Comparison of ENCODE assay signal across 8 mouse cellular contexts in the genomic region with DNA sequence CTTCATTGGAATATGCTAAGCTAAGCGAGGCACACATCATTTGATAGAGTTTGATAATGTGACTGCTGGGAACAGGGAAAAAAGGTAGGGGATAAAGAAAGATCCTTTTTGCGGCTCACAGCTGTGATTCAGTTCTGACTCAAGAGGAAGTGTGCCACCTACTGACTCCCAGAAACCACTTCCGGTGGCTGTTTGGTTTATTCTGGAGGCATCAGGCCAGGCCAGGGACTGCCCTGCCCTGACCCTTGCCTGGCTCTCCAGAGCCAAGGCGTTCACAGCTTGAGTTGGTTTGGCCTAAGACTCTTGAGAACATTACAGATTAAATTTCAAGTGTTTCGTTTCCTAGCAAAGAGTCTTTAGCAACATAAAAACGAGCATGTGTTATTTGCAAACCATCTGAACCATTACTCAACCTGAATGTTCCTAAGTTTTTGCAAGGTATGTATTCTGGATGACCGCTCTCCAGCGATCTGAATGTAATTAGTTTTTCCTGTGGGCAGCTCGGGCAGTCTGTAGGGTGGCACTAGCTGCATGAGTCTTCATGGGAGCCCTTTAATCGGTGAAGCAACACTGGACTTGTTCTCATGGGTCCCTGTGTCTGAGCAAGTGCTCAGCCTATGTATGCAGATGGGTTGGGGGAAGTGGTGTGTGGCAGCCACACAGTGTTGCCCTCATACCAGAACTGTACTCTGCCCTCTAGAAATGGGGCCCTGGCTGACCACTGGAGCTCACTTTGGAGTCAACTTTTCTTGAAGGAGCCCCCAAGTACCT. TPM values are rescaled to one million over a fixed set of nuclear protein-coding genes. Genes with fewer than 3 reads are reported as not detected.
A peak's percentile ranks its signal among the peaks of the same experiment; 100 is the strongest.
DNase-seq lines count a peak whose midpoint lies in the region; ATAC-seq and TF ChIP-seq lines count a peak whose summit lies in the region.

No protein-coding gene starts in this region.

- no peaks in the 10 kb centered on the region for H3K27me3 ChIP-seq in liver, embryonic 16.5 days (ENCODE audit: control insufficient read depth, insufficient read depth, low read depth, low read length)
- H3K27me3 ChIP-seq in splenic B cell, adult 2 months (ENCODE audit: control insufficient read depth, insufficient read depth, low read length, poor library complexity, severe bottlenecking), result no peaks in the 10 kb centered on the region
- H3K27me3 ChIP-seq in forebrain, embryonic 11.5 days (ENCODE audit: control insufficient read depth, insufficient read depth, low read length), result no peaks in the 10 kb centered on the region

- TF ChIP-seq POLR2A in brain, embryonic 14.5 days (IDR thresholded peaks at IDR 0.05; ENCODE audit: borderline replicate concordance, extremely low read depth, insufficient read depth, insufficient read length, poor library complexity, severe bottlenecking), result no peak

- no peak overlapping the region for H3K4me2 ChIP-seq in liver, embryonic 16.5 days (ENCODE audit: low read depth, low read length)
- H3K4me2 ChIP-seq in forebrain, embryonic 11.5 days (ENCODE audit: low read depth, low read length, severe bottlenecking), result no peak overlapping the region

- no peak overlapping the region for H3K9ac ChIP-seq in liver, embryonic 16.5 days (ENCODE audit: low read depth, low read length)
- H3K9ac ChIP-seq in forebrain, embryonic 11.5 days (ENCODE audit: low read length), result no peak overlapping the region

- no peaks in the 10 kb centered on the region for H3K36me3 ChIP-seq in liver, embryonic 16.5 days (ENCODE audit: control insufficient read depth, insufficient read depth)
- H3K36me3 ChIP-seq in splenic B cell, adult 2 months (ENCODE audit: control insufficient read depth, insufficient read depth, low read length, poor library complexity, severe bottlenecking), result no peaks in the 10 kb centered on the region
- no peaks in the 10 kb centered on the region for H3K36me3 ChIP-seq in forebrain, embryonic 11.5 days (ENCODE audit: control insufficient read depth, insufficient read depth, low read length)

- H3K4me1 ChIP-seq in liver, embryonic 16.5 days (ENCODE audit: control insufficient read depth, low read depth, low read length), result peaks cover 4% of the 10 kb centered on the region
- no peaks in the 10 kb centered on the region for H3K4me1 ChIP-seq in forebrain, embryonic 11.5 days (replicated peaks; ENCODE audit: control insufficient read depth, insufficient read depth, low read length)

- peak; percentile 64 for ATAC-seq in liver, embryonic 16.5 days (ENCODE audit: low read depth)
- no peak for ATAC-seq in forebrain, embryonic 11.5 days (replicated peaks; ENCODE audit: low FRiP score)

- DNase-seq in embryo, embryonic 10 days (ENCODE audit: low spot score), result peak; percentile 25
- no peak for DNase-seq in embryo, embryonic 9.5 days (ENCODE audit: extremely low spot score)
- DNase-seq in 3T3-L1 (ENCODE audit: low read depth, low spot score), result peak; percentile 93
- peak; percentile 7 for DNase-seq in brain, embryonic 14.5 days (ENCODE audit: low read depth)
- peak; percentile 53 for DNase-seq in heart, postnatal 4 days
- DNase-seq in splenic B cell, adult 2 months (ENCODE audit: low read depth, low spot score), result peak; percentile 60
- no peak for DNase-seq in forebrain, embryonic 11.5 days (ENCODE audit: low spot score)

- 36% methylated on average over 10 of the region's 10 CpGs for WGBS in liver, embryonic 16.5 days (ENCODE audit: insufficient replicate concordance)
- WGBS in forebrain, embryonic 11.5 days, result 75% methylated on average over 10 of the region's 10 CpGs

- no peak overlapping the region for H3K4me3 ChIP-seq in liver, embryonic 16.5 days (ENCODE audit: low read depth, low read length)
- no peak overlapping the region for H3K4me3 ChIP-seq in forebrain, embryonic 11.5 days (ENCODE audit: low read depth, low read length)

- H3K27ac ChIP-seq in liver, embryonic 16.5 days (ENCODE audit: low read length), result no peak overlapping the region
- H3K27ac ChIP-seq in forebrain, embryonic 11.5 days (ENCODE audit: low read depth, low read length), result no peak overlapping the region

- TF ChIP-seq CTCF in brain, embryonic 14.5 days (IDR thresholded peaks at IDR 0.05; ENCODE audit: borderline replicate concordance, extremely low read depth, insufficient read depth, insufficient read length), result peak; percentile 15; the same call in 1 of the 2 replicates

- H3K9me3 ChIP-seq in liver, embryonic 16.5 days (replicated peaks; ENCODE audit: control insufficient read depth, low read length), result no peaks in the 10 kb centered on the region
- no peaks in the 10 kb centered on the region for H3K9me3 ChIP-seq in forebrain, embryonic 11.5 days (ENCODE audit: control insufficient read depth, low read length)

RNA-seq across cellular contexts. Expression of gene Arrdc3, which starts 57.9 kb away (rescaled TPM):
- 54.4 and 58.4 TPM in 2 replicates for polyA plus RNA-seq in brain, embryonic 14.5 days (2012; rRNA removed)
- total RNA-seq in heart, postnatal 4 days (2021), result 10 to 100 TPM; 44.2 to 46.4 TPM
- polyA plus RNA-seq in liver, embryonic 16.5 days (2015; fragmentation: Nextera tagmentation; extraction: Ambion mirVana), result 17.4 and 19.2 TPM in 2 replicates
- polyA plus RNA-seq in forebrain, embryonic 11.5 days (2014; fragmentation: Nextera tagmentation; extraction: Ambion mirVana), result 53.2 and 56.5 TPM in 2 replicates

Comparison
In these comparisons a context has a peak if more than half of its experiments do, and no peak if none do; other contexts are left out.
1. DNase-seq: peak in embryo, embryonic 10 days (single experiment), 3T3-L1 (single experiment), brain, embryonic 14.5 days (single experiment), heart, postnatal 4 days (single experiment) and splenic B cell, adult 2 months (single experiment); none in embryo, embryonic 9.5 days (single experiment) and forebrain, embryonic 11.5 days (single experiment).